27 mouse cellular contexts compared by ENCODE assay signal in the genomic region with DNA sequence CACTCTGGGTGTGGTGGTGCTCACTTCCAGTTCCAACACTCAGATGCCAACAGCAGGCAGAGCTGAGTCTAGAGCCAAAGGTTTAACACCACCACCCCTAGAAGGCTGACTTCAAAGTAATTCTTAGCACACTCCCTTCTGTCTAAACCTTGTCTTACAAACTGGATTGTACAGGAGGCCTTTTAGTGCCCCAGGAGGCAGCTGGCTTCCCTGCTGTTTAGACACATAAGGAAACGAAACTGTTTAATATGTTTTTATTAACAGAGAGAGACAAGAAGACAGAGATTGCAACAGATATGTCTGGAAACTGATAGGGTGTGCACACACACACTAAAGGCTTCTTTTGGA. TPM values are rescaled to one million over a fixed set of nuclear protein-coding genes. Genes with fewer than 3 reads are reported as not detected.
DNase-seq lines count a peak whose midpoint lies in the region; ATAC-seq and TF ChIP-seq lines count a peak whose summit lies in the region.
"Had no signal": no experiment of that assay in that cellular context is flagged by ENCODE, and none has a peak within 500 bp of the region (broad histone marks: within the 10 kb centered on the region; RNA-seq: fewer than 3 reads in every experiment).

No protein-coding gene starts in this region.

- H3K27me3 ChIP-seq in lung, postnatal 0 days (replicated peaks; ENCODE audit: insufficient read depth, low read length) = peaks cover under 1% of the 10 kb centered on the region; the same call in 1 of the 2 replicates
- peaks cover 2% of the 10 kb centered on the region for H3K27me3 ChIP-seq in myocyte (ENCODE audit: control insufficient read depth, insufficient read depth, insufficient read length)

- H3K4me3 ChIP-seq in lung, postnatal 0 days (ENCODE audit: low read depth, low read length) = no peak overlapping the region
- no peak overlapping the region for H3K4me3 ChIP-seq in myocyte
- H3K4me3 ChIP-seq: embryonic facial prominence, embryonic 13.5 days; erythroblast, embryonic 14.5 days; heart, embryonic 13.5 days; hindbrain, embryonic 10.5 days; hindbrain, embryonic 15.5 days; midbrain, embryonic 12.5 days; neural tube, embryonic 13.5 days had no signal

- DNase-seq in lung, postnatal 0 days (ENCODE audit: low spot score) = peak; percentile 31
- DNase-seq in lung, adult 18-20 months = no peak
- DNase-seq in kidney, adult 18-20 months = no peak
- DNase-seq in cerebellum, postnatal 36 days = no peak
- no peak for DNase-seq in kidney, adult 11 months

- TF ChIP-seq CTCF in lung, postnatal 0 days (IDR thresholded peaks at IDR 0.05) = no peak

- no peaks in the 10 kb centered on the region for H3K36me3 ChIP-seq in lung, postnatal 0 days (ENCODE audit: insufficient read depth, low read length)
- no peaks in the 10 kb centered on the region for H3K36me3 ChIP-seq in myocyte (ENCODE audit: control insufficient read depth, insufficient read depth)

- no peak for ATAC-seq in lung, postnatal 0 days
- peak; percentile 15; the same call in 1 of the 2 replicates for ATAC-seq in granulocyte monocyte progenitor cell, adult 5-6 weeks (replicated peaks; ENCODE audit: poor library complexity, severe bottlenecking)

- no peak for TF ChIP-seq POLR2A in myocyte (IDR thresholded peaks at IDR 0.05; ENCODE audit: insufficient read length, low read depth)

- peaks cover 14% of the 10 kb centered on the region for H3K79me2 ChIP-seq in myocyte (ENCODE audit: control insufficient read depth, insufficient read depth)

- no peak overlapping the region for H3K9ac ChIP-seq in lung, postnatal 0 days (replicated peaks; ENCODE audit: low read depth)
- H3K9ac ChIP-seq: embryonic facial prominence, embryonic 13.5 days; heart, embryonic 13.5 days; hindbrain, embryonic 15.5 days; liver, embryonic 14.5 days; lung, embryonic 14.5 days; midbrain, embryonic 12.5 days; neural tube, embryonic 13.5 days had no signal

- no peak for TF ChIP-seq EP300 in lung, postnatal 0 days (IDR thresholded peaks at IDR 0.05)

- no peak overlapping the region for H3ac ChIP-seq in myocyte (ENCODE audit: control insufficient read depth, insufficient read length)

- peaks cover 7% of the 10 kb centered on the region; the same call in 1 of the 2 replicates for H3K4me1 ChIP-seq in lung, postnatal 0 days (ENCODE audit: insufficient read depth, low read depth, low read length)

- no peaks in the 10 kb centered on the region for H3K9me3 ChIP-seq in lung, postnatal 0 days (ENCODE audit: low read length)
- H3K9me3 ChIP-seq: embryonic facial prominence, embryonic 13.5 days; heart, embryonic 13.5 days; hindbrain, embryonic 15.5 days; midbrain, embryonic 12.5 days; neural tube, embryonic 13.5 days had no signal

- WGBS in lung, postnatal 0 days = 65% methylated on average over 1 of the region's 1 CpGs

- no peak overlapping the region for H3K27ac ChIP-seq in lung, postnatal 0 days (ENCODE audit: low read length)
- H3K27ac ChIP-seq: embryonic facial prominence, embryonic 13.5 days; heart, embryonic 13.5 days; hindbrain, embryonic 10.5 days; hindbrain, embryonic 15.5 days; liver, embryonic 14.5 days; midbrain, embryonic 12.5 days; neural tube, embryonic 13.5 days had no signal

- H3K4me2 ChIP-seq in lung, postnatal 0 days (replicated peaks; ENCODE audit: low read depth, low read length) = no peak overlapping the region
- peak overlapping the region; percentile 63 for H3K4me2 ChIP-seq in myocyte (ENCODE audit: low read depth)
- H3K4me2 ChIP-seq: embryonic facial prominence, embryonic 13.5 days; heart, embryonic 13.5 days; hindbrain, embryonic 15.5 days; lung, embryonic 14.5 days; midbrain, embryonic 12.5 days; neural tube, embryonic 13.5 days had no signal

TF ChIP-seq in myocyte, 11 proteins besides CTCF, POLR2A, EP300 and RAD21:
- TF ChIP-seq TCF3 (IDR thresholded peaks at IDR 0.05; ENCODE audit: insufficient read length, low read depth) = no peak
- no peak for TF ChIP-seq REST (IDR thresholded peaks at IDR 0.05; ENCODE audit: insufficient read depth, insufficient read length)
- TF ChIP-seq CEBPB (IDR thresholded peaks at IDR 0.05; ENCODE audit: insufficient read depth, poor library complexity, severe bottlenecking) = no peak
- TF ChIP-seq TCF12 (IDR thresholded peaks at IDR 0.05; ENCODE audit: insufficient read depth, poor library complexity, severe bottlenecking) = no peak
- TF ChIP-seq SRF (IDR thresholded peaks at IDR 0.05; ENCODE audit: control insufficient read depth, insufficient read length, low read depth) = no peak
- no peak for TF ChIP-seq MAX (IDR thresholded peaks at IDR 0.05; ENCODE audit: low read depth)
- TF ChIP-seq USF1 (IDR thresholded peaks at IDR 0.05; ENCODE audit: low read depth) = no peak
- TF ChIP-seq MYOG (IDR thresholded peaks at IDR 0.05; ENCODE audit: control insufficient read depth in 1 of 3, insufficient read depth in 1 of 3, insufficient read length in 2 of 3, low read depth in 2 of 3) = no peak
- TF ChIP-seq E2F4 (IDR thresholded peaks at IDR 0.05; ENCODE audit: insufficient read depth) = no peak
- TF ChIP-seq POLR2AphosphoS2 (IDR thresholded peaks at IDR 0.05; ENCODE audit: insufficient read length, low read depth) = no peak
- no peak for TF ChIP-seq MYOD1 (IDR thresholded peaks at IDR 0.05; ENCODE audit: control insufficient read depth in 1 of 3, insufficient read length in 2 of 3, low read depth in 2 of 3)

RNA-seq across cellular contexts. Expression of gene Arid3c, which starts 7.3 kb away (rescaled TPM):
- polyA plus RNA-seq in lung, postnatal 0 days (2015; fragmentation: Nextera tagmentation; extraction: Ambion mirVana) = 0.06 TPM in 1 of 2 replicates, not detected in the other
- not detected in 2 replicates for total RNA-seq in granulocyte monocyte progenitor cell, adult 5-6 weeks (2014; fragmentation: Nextera tagmentation)
- total RNA-seq in granulocyte monocyte progenitor cell, adult 5-6 weeks (2017) = not detected in 2 replicates
- not detected for polyA plus RNA-seq in myocyte (2012; fragmentation: generic; extraction: Trizol)
- total RNA-seq: adrenal gland, adult 8-10 months; CH12.LX; ES-E14; gastrocnemius, adult 18-20 months; gastrocnemius, postnatal 4 days; heart, adult 8-10 months; heart, postnatal 10 days; layer of hippocampus, postnatal 36 days; megakaryocyte, adult 5-6 weeks had no signal
- polyA plus RNA-seq: erythroblast, embryonic 14.5 days; heart, embryonic 13.5 days; inflammation-experienced regulatory T-cells, adult 6 months; limb, embryonic 11.5 days; liver, embryonic 14.5 days; lung, embryonic 14.5 days had no signal

RNA-seq across cellular contexts. Expression of gene Dctn3, which starts 15.3 kb away (rescaled TPM):
- polyA plus RNA-seq in lung, postnatal 0 days (2015; fragmentation: Nextera tagmentation; extraction: Ambion mirVana) = 143 and 151 TPM in 2 replicates
- 56.6 and 61.4 TPM in 2 replicates for total RNA-seq in granulocyte monocyte progenitor cell, adult 5-6 weeks (2014; fragmentation: Nextera tagmentation)
- total RNA-seq in granulocyte monocyte progenitor cell, adult 5-6 weeks (2017) = 45.6 and 72.8 TPM in 2 replicates
- 155 TPM for polyA plus RNA-seq in myocyte (2012; fragmentation: generic; extraction: Trizol)

RNA-seq across cellular contexts. Expression of gene Galt, which starts 16.8 kb away (rescaled TPM):
- polyA plus RNA-seq in lung, postnatal 0 days (2015; fragmentation: Nextera tagmentation; extraction: Ambion mirVana) = 34.3 and 39.7 TPM in 2 replicates
- 26.7 and 27.2 TPM in 2 replicates for total RNA-seq in granulocyte monocyte progenitor cell, adult 5-6 weeks (2014; fragmentation: Nextera tagmentation)
- total RNA-seq in granulocyte monocyte progenitor cell, adult 5-6 weeks (2017) = 33.0 and 39.2 TPM in 2 replicates
- 2.1 TPM for polyA plus RNA-seq in myocyte (2012; fragmentation: generic; extraction: Trizol)

RNA-seq across cellular contexts. Expression of gene Sigmar1, which starts 17.7 kb away (rescaled TPM):
- polyA plus RNA-seq in lung, postnatal 0 days (2015; fragmentation: Nextera tagmentation; extraction: Ambion mirVana) = 43.3 and 43.7 TPM in 2 replicates
- 46.7 and 68.6 TPM in 2 replicates for total RNA-seq in granulocyte monocyte progenitor cell, adult 5-6 weeks (2014; fragmentation: Nextera tagmentation)
- 32.9 and 59.9 TPM in 2 replicates for total RNA-seq in granulocyte monocyte progenitor cell, adult 5-6 weeks (2017)
- polyA plus RNA-seq in myocyte (2012; fragmentation: generic; extraction: Trizol) = 98.6 TPM

RNA-seq across cellular contexts. Expression of gene Rpp25l, which starts 24.9 kb away (rescaled TPM):
- 45.6 and 51.8 TPM in 2 replicates for polyA plus RNA-seq in lung, postnatal 0 days (2015; fragmentation: Nextera tagmentation; extraction: Ambion mirVana)
- 23.0 and 45.3 TPM in 2 replicates for total RNA-seq in granulocyte monocyte progenitor cell, adult 5-6 weeks (2014; fragmentation: Nextera tagmentation)
- total RNA-seq in granulocyte monocyte progenitor cell, adult 5-6 weeks (2017) = 15.0 and 20.1 TPM in 2 replicates
- 43.8 TPM for polyA plus RNA-seq in myocyte (2012; fragmentation: generic; extraction: Trizol)

Comparison
In these comparisons a context has a peak if more than half of its experiments do, and no peak if none do; other contexts are left out.
1. RNA of gene Galt, which starts 16.8 kb away (polyA plus RNA-seq): 34.3 to 39.7 TPM in lung, postnatal 0 days; 2.1 TPM in myocyte (single experiment); every median in the first group is over 10 times any median in the second.